Mouse (Mus musculus): ENCODE results near the gene Flt3.

- TF ChIP-seq CTCF (IDR thresholded peaks at IDR 0.05; ENCODE audit: borderline replicate concordance, insufficient read depth, low read length) (no peak), POLR2A (IDR thresholded peaks at IDR 0.05; ENCODE audit: low read depth, low read length) (no peak; the same call in 1 of the 2 replicates)
These were observed 30.9 kb upstream of the Flt3 start for GRCm38 (mm10) chr5:147430936-147431839.

Measured in embryonic fibroblast, embryonic 13.5 days (primary cell).